Mouse (Mus musculus) neural tube, postnatal 0 days (tissue): ENCODE data around the gene Btbd35f24. TPM values are rescaled to one million over a fixed set of nuclear protein-coding genes. Genes with fewer than 3 reads are reported as not detected.

Source experiments
- polyA plus RNA-seq: library from polyadenylated mRNA; unstranded; fragments of >200 nt; fragmentation: Nextera tagmentation; extraction: Ambion mirVana; gene quantifications from 2 replicates; pipeline ENCODE4 v1.2.1, GENCODE M21; 2015

Btbd35f24 gene
- polyA plus RNA-seq, result not detected in 2 replicates

GRCm38 (mm10) chrX:3195727-3196126, at the start of gene Btbd35f24:
TSS of gene Btbd35f24 (minus strand) at chrX:3195827.

Other genes with a start within 250 kb of the Btbd35f24 start
- not detected in 2 replicates for gene Btbd35f23, start 119.0 kb downstream of the Btbd35f24 start, polyA plus RNA-seq
- not detected in 2 replicates for gene Btbd35f11, start 247.9 kb upstream of the Btbd35f24 start, polyA plus RNA-seq